Mouse (Mus musculus): ENCODE data around the gene Clpb.

Clpb gene

DNA sequence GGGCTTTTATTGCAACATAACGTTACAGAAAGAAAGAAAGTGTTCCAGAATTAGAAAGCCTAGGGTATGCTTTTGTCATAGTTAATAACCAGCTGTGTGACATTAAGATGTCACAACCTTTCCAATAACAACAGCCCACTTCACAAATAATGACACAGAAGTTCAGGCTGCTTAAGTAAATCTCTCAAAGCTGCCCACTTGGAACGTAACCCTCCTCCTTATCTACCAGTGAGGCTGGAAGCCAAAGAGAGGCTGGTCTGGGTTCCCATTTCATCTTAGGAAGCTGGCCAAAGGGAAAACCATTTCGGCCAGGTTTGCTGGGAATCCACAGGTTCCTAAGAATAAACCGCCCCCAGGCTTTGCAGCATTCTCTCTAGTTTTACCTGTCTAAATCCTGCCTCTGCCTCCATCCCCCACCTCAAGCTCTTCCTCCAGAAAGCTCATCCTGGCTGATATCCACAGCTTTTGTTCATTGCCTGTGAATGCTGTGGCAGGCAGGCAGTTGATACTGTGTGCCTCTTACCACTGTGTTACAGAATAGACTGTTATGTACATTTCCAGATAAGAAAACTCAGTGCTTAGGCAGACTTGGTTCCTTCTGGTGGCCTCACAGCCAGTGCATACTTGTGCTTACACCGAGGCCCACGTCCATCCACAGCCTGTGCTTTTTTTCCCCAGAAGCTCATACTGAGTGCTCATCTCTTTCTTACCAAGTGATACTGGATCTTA is 12.8 kb downstream of the Clpb start:
- no peak for DNase-seq

DNA sequence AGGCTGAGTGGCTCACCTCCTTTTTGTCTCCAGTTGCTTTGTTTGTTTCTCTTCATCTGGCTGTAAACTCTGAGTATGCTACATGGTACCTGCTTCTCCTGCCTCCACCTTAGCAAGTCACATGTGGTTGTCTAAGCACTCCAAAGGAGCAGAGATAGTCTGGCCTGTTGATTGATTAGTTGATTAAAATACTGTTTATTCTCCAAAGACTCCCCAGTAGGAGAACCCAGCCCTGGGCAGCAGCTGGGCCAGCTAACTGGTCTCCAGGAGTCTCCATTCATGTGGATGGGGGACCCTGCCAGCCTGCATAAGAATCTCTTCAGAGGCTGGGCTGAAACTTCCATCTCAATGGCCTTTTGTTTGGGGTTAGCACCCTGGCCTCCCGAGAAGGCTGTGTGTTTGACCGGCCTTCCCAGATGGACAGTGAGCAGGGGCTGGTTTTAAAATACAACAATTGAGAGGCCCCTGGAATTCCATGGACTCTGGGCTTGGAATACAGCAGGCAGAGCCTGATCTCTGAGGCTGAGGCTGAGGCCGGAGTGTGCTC is 13.4 kb downstream of the Clpb start:
- peak; percentile 58 for DNase-seq

DNA sequence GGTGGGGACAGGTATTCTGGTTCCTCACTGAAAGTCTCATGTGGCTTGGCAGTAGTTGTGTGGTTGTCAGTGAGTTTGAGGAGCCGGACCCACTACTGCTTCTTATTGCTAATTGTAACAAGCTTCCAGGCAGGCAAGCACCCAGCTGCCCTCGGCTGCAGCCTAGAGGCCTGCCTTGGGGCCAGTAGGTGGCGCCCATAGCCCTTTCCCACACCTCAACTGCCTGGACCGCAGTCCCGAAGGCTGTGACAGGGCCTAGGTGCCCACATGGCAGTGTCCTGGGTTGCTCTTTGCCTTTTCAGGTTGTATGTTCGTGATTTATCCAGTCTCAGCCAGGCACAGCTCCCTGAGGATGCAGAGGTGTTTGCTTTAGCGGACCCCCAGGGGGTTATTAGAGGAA is 16.2 kb downstream of the Clpb start:
- peak; percentile 85 for DNase-seq

DNA sequence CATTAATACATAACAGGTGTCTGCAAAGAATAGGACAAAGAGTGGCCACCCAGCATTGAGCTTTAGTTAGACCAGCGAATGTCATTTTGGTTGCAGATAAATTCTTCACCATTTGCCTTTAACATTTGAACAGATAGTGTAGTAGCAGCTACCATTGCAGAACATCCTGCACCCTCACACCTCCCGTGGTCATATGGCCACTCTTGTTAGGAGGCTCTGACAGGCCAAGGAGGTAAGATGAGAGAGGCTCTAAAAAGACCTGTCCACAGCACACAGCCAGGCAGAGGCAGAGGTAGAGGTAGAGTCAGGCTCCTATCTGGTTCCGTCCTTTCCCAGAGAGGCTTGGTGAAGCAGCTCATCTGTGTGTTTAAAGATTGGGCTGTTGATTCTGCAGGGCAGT is 17.5 kb downstream of the Clpb start:
- no peak for DNase-seq

DNA sequence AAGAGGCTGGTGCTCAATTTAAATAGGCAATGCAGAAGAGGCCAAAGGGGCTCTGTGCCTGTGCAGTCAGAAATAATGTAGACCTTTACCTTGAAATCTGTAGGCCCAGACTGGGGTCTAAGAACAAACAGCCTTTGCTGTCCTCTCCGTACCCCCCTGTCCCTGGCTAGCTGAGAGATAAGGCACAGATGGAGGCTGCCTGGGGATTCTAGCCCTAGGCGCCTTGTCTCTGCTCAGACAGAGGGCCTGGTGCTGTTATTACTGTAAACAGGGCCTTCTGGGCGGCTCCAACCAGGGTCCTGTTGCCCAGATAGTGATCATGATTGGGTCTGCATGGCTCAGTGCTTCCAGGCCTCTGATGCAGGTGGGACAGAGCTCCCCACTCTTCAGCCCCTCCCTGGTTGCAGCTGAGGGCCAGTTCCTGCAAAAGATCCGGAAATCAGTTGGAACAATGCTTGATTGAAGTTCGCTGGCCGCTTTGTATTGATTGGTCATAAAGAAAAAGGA is 18.2 kb downstream of the Clpb start:
- DNase-seq: peak; percentile 14

DNA sequence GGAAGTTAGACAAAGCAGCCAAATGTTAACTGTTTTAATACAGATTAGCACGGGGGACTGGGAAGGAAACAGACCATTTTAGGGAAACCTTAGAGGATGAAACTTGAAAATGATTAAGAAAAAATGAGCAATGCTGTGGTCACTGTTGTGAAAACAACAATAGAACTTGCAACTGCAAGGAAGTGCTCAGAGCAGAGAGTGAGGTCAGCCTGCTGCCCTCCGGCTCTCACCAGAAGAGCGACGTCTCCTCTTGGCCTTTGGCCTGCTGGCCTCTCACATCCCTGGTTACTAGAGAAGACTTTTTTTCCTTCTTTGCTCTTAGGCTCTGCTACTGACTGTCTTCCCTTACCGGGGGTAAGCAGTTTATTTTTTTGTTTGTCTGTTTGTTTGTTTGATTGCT is 19.5 kb downstream of the Clpb start:
- DNase-seq: peak; percentile 7

DNA sequence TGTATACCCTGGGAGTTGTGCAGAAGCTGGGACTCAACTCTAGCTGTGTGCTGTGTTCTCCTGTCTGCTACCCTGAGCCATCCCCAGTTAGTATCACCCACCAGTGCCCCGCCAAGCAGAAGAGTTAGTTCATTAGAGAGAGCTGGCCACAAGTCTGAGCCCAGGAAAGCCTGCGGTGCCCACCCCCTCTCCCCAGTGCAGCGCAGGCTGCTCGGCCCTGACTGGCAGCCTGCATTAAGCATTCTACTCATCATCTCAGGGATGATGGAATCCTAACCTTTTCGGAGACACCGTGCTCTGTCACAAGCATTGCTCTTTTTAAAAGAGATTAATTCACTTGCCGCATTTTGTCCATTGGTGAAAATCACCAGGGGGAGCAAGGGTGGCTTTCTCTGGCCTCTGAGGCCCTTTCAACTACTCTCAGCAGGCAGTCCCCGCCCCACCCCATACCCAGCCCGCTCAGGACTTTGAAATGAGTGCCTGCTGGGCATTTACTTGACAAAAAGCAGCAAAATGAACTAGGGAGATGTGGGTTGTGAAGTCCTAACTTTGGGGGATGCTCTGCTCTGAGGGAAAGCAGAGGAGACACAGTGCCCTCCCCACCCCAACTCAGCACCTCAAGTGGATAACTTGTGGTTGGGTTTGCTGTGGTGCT is 20.7 kb downstream of the Clpb start:
- DNase-seq: peak; percentile 5

DNA sequence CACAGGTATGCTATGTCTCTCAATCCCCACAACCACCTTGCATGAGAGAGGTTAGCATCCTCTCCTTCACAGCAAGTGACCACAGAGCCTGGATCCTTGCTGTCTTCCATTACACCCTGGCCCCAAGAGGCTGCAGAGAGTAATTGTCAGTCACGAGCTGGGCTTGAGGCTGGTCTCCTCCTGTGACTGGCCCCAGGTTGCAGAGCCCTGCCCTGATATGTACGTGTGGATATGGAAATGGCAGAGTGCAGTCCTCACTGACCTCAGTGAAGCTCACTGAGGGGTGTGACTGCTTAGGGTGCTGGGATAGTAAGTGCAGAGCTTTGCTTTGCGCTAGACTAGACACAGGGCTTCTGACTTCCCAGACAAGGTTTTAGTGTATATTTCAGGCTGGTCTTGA is 21.2 kb downstream of the Clpb start:
- no peak for DNase-seq

DNA sequence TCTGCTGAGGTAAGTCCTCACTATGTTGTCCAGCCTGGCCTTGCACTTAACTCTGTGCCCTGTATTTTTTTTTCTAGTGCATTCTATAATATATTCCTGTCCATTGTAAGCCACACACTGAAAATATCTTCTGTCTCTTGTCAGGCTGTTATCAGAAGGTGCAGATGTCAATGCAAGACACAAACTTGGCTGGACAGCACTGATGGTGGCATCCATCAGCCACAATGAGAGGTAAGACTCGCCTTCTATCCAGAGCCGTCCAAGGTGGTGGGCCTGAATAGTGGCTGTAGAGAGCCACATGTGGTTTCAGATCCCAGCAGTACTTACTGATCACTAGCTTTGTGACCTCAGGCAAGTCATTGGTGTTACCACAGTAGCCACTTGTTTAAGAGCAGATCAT is 23.7 kb downstream of the Clpb start:
- DNase-seq: no peak

DNA sequence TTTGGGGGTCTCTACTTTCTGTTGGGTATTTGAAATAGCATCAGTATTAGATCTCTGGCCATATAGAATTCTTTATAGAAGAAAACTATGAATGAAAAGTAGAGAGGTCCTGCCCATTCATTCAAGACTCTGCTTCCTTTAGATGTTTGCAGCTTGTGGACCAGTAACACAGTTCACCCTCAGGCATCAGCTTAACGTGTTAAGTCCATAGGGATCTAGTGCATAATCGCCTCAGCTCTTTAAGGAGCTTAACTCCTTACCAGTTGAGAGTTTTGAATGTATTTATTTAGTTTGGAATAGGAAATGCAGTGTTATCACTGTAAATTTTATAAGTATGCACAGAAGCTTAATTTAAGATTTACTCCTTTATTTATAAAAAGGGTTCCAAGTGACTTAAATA is 27.0 kb downstream of the Clpb start:
- no peak for DNase-seq

DNA sequence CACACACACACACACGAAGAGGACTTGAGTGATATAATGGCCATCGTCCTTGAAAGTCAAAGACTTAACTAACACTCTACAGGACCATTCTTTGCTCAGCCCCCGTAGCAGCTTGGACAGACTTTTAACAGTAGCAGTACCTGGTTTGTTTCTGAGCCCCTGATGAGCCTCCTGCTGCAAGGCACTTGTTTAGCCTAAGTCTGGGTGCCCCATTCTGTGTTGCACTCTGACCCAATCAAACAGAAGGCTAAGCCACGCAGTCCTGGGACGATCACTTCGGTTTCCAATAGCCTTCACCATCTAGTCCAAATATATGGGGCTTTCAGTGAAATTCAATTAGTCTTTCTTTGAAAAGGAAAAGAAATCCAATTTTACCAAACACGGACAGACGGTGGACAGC is 28.4 kb downstream of the Clpb start:
- no peak for DNase-seq

DNA sequence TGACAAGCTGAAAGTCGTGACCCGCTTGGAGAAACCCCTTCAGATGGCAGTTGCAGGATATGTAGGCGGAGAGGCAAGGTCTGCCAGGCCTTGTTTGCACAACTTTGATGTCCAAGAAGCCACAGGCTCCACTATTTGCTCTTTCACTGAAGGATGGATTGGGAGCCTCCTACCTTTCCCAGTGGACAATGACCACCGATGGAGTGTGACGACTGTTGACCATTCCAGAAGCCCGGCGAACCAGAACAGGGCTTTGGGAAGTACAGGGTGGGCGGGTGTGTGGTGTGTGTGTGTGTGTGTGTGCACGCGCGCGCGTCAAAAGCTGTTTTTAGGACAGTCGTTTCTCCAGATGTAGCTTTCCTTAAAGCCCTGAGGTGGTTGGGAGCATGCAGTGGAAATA is 29.0 kb downstream of the Clpb start:
- DNase-seq: no peak

DNA sequence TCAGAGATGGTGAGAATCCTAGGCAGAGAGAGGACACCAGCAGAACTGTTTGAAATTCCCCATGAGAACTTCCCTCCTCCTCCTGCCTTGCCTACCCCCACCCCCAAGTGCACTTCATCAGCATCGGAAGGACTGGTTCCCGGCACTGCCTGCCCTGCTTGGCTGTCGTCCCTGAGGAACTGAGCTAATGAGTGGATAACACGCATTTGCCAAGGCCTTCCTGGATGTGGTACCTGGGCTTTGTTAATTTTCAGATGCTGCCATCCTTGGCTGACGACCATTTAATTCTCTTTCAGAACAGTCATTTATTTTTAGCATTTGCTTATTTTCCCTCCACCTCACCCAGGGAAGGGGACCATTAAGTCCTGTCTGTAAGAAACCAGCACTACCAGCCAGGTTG is 32.0 kb downstream of the Clpb start:
- DNase-seq: no peak

DNA sequence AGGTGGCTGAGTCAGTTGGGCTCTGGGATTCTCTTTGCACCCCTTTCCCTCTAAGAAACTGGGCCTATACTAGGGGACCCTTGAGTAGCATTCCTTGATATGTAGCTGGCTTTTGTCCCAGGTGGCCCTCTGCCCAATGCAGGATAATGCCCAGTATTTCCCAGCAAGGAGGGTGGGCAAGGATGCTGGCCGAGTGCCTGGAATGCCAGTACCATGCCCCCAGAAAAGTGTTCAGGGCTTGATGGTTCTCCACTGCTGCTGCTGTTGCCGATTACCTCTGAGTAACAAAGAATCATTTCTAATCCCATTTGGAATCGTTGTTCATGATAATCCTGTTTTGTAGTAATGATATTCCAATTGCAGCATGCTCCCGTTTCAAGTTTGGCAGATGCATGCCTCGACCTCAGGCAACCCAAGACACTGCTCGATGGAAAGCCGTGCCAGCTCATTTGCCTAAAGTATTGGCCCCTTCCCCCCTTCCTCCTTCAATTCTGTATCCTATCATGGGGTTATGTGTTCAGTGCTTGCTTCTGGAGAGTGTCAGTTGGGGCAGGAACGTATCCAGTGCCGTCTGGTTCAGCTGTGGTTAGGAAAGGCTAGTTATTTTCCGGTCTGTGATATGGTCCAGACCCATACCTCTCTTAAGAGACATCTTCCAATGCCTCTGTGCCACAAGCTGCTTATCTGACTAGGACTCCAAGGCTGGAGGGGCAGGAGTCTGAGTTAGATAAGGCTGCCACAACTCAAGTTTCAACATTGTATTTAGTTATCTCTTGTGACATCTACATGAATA is 33.7 kb downstream of the Clpb start:
- DNase-seq: no peak

DNA sequence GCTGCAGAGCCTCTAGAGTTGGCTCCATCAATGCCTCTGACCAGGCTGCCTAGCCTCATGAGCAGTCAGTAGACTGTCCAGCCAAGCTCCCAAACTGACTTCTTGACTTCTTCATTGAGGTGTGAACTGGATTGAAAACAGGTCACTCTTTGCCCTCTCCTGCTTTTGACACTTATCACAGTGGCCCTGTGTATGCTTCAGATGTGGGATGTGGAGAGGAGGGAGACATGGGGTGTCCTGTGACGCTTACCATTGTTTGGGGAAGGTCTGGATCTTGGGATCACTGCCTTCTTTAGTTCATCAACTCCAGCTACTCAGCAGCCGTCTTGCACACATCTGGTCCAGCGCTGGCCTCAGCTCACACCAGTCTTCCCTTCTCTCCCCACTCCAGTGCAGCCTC is 36.9 kb downstream of the Clpb start:
- DNase-seq: no peak

DNA sequence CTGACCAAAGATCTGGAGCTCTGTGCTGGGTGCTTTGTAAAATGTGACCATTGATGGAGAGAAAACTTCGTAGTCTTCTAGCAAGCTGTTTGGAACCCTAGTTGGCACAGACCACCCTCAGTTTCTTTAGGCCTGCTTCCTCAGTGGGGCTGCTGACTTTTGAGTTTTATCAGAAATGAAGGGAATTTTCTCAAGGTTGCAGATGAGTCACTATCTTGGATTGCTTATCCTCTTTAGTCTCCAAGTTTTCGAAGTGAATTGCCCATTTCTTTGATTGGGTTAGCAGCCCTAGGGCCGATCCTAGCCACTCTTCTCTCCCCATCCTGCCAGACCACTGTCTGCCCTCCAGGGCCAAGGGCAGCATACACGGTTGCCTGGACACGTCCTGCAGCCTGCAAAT is 39.3 kb downstream of the Clpb start:
- DNase-seq: no peak

DNA sequence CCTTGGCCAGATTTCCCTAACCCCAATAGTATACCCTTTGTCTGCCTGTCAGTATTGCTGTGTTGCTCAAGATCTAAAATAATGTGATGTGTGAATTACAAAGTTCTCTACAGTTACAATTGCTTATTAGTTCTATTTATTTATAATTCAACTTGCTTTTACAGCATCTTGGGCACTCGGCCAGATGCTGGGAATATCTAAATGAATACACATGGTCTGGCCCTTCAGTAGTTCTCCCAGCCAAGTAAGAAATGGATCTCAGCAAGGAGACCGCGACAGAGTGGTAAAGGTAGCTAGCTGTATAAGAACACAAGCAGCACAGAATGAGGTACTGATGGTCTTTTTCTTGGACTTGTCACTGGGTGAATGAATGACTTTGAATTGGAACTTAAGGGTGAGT is 46.2 kb downstream of the Clpb start:
- no peak for DNase-seq

DNA sequence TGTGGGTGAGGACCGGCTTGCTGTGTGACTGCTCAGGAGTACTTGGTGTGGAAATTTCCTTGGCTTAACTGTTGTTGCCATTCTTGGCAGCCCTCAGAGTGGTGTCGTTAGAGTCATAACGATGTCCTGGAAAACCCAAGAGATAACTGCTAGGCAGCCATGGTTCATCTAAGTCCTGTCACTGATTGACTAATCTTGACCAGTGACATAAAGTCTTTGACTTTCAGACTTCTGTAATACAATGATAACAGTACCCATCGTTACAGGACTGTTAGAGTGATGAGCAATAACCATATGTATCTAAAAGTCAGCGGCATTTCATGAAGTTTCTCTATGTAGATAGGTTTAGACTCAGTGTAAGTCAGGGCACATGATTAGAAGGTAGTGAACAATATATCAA is 46.8 kb downstream of the Clpb start:
- DNase-seq: no peak

DNA sequence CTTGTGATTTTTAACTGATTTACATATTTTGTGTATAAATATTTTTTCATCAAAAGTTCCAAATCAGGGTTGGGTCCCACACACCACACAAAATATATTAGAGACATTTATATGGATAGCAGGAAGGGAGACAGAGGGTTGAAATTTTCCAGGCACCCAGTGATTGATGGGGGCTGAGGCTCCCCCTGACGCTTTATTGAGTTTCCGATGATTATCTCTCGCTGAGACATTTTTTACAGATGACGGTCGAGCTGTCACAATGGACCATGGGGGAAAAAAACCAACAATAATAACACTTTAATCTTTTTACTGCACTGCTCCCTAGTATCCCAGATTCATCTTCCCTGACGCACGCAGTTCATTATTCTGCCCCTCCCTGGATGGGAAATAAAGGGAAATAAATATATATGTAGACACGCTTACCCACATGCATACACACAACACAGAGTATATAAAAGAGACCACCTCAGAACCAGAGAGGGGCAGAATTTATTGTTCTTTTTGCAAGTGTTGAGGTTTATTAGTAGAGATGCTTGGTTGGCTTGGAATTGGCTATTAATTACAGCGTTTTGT is 50.5 kb downstream of the Clpb start:
- no peak for DNase-seq

DNA sequence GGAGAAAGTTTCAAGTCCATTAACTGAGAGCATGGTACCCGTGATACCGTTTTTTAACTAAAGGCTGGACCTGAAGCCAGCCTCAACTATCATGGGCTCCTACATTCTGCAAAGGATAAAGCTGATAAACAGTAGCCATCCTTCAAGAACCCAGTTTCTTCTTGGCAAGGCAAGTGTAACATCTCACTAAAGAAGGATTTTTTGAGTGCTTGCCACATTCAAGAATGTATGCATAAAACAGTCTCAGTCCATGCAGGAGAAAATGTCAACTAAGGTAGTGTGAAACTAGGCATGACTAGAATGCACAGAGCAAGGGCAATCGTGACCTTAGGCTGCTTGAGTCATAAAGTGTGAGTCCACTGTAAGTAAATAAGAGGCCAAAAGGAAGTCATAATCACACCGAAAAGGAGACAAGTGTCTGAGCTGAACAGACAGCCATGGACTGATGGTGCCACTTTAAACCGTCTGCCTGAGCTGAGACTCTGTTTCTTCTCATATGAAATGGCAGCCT is 51.7 kb downstream of the Clpb start:
- no peak for DNase-seq

DNA sequence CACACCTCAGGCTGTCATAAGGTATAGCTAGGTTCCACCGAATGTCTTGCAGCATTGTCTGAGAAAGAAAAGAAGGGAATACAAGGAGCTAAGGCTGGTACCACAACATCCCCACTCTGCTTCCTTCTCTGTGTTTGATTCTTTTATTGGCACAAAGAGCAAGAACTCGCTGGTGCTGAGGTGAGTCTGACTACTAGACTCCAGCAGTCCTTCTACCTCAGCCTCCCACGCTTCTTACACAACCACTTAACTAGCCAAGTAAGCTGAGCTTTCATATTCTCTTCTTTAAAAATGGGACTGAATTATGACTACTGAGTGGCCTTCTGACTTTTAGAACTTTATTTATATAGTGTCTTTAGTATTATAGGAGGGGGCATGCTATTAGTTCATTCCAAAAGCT is 56.9 kb downstream of the Clpb start:
- no peak for DNase-seq

DNA sequence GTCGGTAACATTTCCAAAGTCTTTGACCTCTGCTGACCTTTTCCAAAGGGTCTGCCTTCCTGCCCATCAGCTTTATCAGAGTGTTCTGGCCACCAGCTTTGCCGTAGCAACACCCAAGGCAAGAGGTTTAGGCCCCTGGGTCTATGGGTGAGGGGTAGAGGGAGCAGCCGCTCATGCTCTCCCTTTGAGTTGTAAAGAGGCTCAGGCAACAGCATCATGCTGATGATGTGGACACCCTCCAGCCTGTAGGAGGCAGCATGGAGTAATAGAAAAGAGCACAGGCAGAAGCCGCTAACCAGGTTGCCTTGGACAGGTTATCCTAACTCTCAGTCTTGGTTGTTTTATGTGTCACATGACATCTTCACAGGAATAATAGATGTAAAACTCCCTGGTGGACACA is 61.6 kb downstream of the Clpb start:
- DNase-seq: peak; percentile 65

DNA sequence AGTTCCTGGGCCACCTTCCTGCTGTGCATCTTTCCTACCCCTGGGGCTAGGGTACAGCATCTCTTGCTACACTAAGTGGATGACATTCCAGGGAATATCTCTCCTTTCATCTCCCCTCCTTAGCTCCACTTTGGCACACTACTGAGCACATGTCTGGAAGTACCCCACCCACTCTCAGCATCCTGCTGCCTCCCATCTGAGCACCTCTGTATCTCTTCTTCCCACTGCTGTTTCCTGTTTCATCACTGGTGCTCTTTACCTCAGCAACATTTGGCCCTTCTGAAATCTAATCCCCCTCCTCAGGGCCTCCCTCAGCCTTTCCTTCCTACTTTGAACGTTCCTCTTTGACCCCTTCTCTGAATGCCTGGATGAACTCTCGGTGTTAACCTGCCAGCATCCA is 63.5 kb downstream of the Clpb start:
- no peak for DNase-seq
